Mouse (Mus musculus) activated CD4-positive, CD25-positive, alpha-beta regulatory T cell (primary cell): ENCODE data around the gene Tbc1d21. TPM values are rescaled to one million over a fixed set of nuclear protein-coding genes. Genes with fewer than 3 reads are reported as not detected.

Source experiments
- polyA plus RNA-seq, 2 experiments: library from polyadenylated mRNA; unstranded; fragments of 100-300 nt; shearing (Covaris generic); gene quantifications; one replicate each; pipeline ENCODE4 v1.2.1; 2017

The Tbc1d21 gene
- under 1 TPM in 1 of 2 experiments, not detected in 1; 0.18 TPM for polyA plus RNA-seq

DNA sequence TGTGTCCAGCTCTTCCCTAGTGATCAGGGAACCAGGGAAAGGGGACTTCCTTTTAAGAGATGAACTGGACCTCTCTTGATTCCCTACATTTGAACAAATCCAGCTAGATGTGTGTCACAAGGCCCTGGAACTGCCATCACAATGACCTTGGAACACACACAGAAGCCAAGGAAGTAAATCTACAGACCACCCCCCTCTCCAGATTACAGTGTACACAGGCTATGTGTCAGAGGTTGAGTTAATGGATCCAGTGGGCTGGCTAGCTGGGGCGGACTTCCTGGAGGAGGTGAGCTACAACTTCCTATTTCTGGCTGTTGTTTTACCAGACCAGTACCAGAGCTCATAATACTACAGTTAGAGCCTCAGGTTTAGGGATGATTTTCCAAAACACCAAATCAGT is at the start of gene Tbc1d21:
Gene Tbc1d21, minus strand, starts transcription at position 101 of the 400 bp plus-strand sequence.

GRCm38 (mm10) chr9:58312944-58313359 is 57.3 kb downstream of the Tbc1d21 start, which contains the start of gene Loxl1:
Loxl1 (minus strand) TSS chr9:58313186.

Other genes starting within 250 kb of the Tbc1d21 start
- 1 to 10 TPM in 1 of 2 experiments, under 1 TPM in 1; 0.66 to 2.0 TPM for gene Islr, start 166.1 kb downstream of the Tbc1d21 start, polyA plus RNA-seq
- not detected for gene Islr2, start 166.1 kb downstream of the Tbc1d21 start, polyA plus RNA-seq
- 10 to 100 TPM; 50.0 to 59.2 TPM for gene Pml, start 120.7 kb downstream of the Tbc1d21 start, polyA plus RNA-seq
- 10 to 100 TPM; 20.9 to 27.4 TPM for gene Stoml1, start 117.3 kb downstream of the Tbc1d21 start, polyA plus RNA-seq
- not detected for gene Loxl1, start 57.3 kb downstream of the Tbc1d21 start, polyA plus RNA-seq
- not detected for gene Insyn1, start 118.1 kb upstream of the Tbc1d21 start, polyA plus RNA-seq
- not detected for gene Cd276, start 185.0 kb upstream of the Tbc1d21 start, polyA plus RNA-seq
- 10 to 100 TPM; 75.5 to 93.1 TPM for gene Nptn, start 211.8 kb upstream of the Tbc1d21 start, polyA plus RNA-seq